Mouse (Mus musculus) ovary, adult 18-20 months (tissue): ENCODE measurements around the gene Polr3h.
A peak's percentile ranks its signal among the peaks of the same experiment; 100 is the strongest.
"Not testable (repeated sequence)": the region's sequence is repeated elsewhere in the genome, so short reads cannot be mapped to it uniquely, and the experiment has no call there.

Experiments
- DNase-seq: peaks from one replicate; pipeline ENCODE4 v3.0.0; 2022; ENCODE audit warnings: low spot score, mixed read lengths

The Polr3h gene

GRCm38 (mm10) chr15:81915663-81916062 lies 10.4 kb downstream of the Polr3h start:
- DNase-seq: no peak

GRCm38 (mm10) chr15:81914668-81915067 lies 11.4 kb downstream of the Polr3h start:
- no peak for DNase-seq

- DNase-seq: no peak
Measured at GRCm38 (mm10) chr15:81912498-81912897, 13.5 kb downstream of the Polr3h start.

- DNase-seq: not testable (repeated sequence)
Measured at GRCm38 (mm10) chr15:81908767-81909166, 17.3 kb downstream of the Polr3h start.

- no peak for DNase-seq
Measured at GRCm38 (mm10) chr15:81907953-81908352, 18.1 kb downstream of the Polr3h start.

- DNase-seq: no peak
Measured at GRCm38 (mm10) chr15:81904939-81905338, 21.1 kb downstream of the Polr3h start.

GRCm38 (mm10) chr15:81898751-81899150 lies 27.3 kb downstream of the Polr3h start:
- no peak for DNase-seq

- DNase-seq: no peak
Measured at GRCm38 (mm10) chr15:81897607-81898285, 28.3 kb downstream of the Polr3h start.

- no peak for DNase-seq
Measured at GRCm38 (mm10) chr15:81896407-81896806, 29.6 kb downstream of the Polr3h start.

- no peak for DNase-seq
Measured at GRCm38 (mm10) chr15:81894002-81894401, 32.0 kb downstream of the Polr3h start.

GRCm38 (mm10) chr15:81891822-81892580 lies 34.0 kb downstream of the Polr3h start:
- no peak for DNase-seq

- no peak for DNase-seq
Measured at GRCm38 (mm10) chr15:81891140-81891802, 34.8 kb downstream of the Polr3h start.

GRCm38 (mm10) chr15:81889175-81889574 lies 36.9 kb downstream of the Polr3h start:
- no peak for DNase-seq

GRCm38 (mm10) chr15:81886795-81887550 lies 39.1 kb downstream of the Polr3h start:
- DNase-seq: no peak

- no peak for DNase-seq
Measured at GRCm38 (mm10) chr15:81885418-81885934, 40.6 kb downstream of the Polr3h start.

GRCm38 (mm10) chr15:81882348-81882747 lies 43.7 kb downstream of the Polr3h start:
- no peak for DNase-seq

GRCm38 (mm10) chr15:81879531-81880401 lies 46.3 kb downstream of the Polr3h start:
- no peak for DNase-seq

- peak; percentile 96 for DNase-seq
Measured at GRCm38 (mm10) chr15:81872262-81873136, 53.5 kb downstream of the Polr3h start, which contains the start of gene Aco2. Gene Aco2 (plus strand): TSS chr15:81872309.

GRCm38 (mm10) chr15:81871604-81872261 lies 54.3 kb downstream of the Polr3h start, which contains the start of gene Phf5a:
Gene Phf5a (minus strand): TSS chr15:81871911.
- DNase-seq: peak; percentile 74
